Mouse (Mus musculus) forebrain, embryonic 16.5 days (tissue): ENCODE results near the gene Mlec. TPM values are rescaled to one million over a fixed set of nuclear protein-coding genes. Genes with fewer than 3 reads are reported as not detected.

Experiments used
- ATAC-seq: fragments of 200-750 bp; cut with Nextera tagmentation; 2 replicates; pipeline ENCODE4 v1.8.0; 2017; ENCODE audit warnings: mild to moderate bottlenecking, moderate library complexity
- H3K27ac ChIP-seq: fragments of 300-500 bp; sonication (generic); 2 replicates; pipeline ENCODE4 v1.5.1; 2014; ENCODE audit warnings: low read length, control low read depth
- H3K27me3 ChIP-seq: fragments of 300-500 bp; sonication (generic); replicated peaks from 2 replicates; pipeline ENCODE4 v1.6.1; 2014; ENCODE audit warnings: low read length; ENCODE audit not compliant: control insufficient read depth, insufficient read depth
- H3K36me3 ChIP-seq: fragments of 300-500 bp; sonication (generic); 2 replicates; pipeline ENCODE4 v1.6.1; 2014; ENCODE audit not compliant: control insufficient read depth, insufficient read depth
- H3K4me1 ChIP-seq: fragments of 300-500 bp; sonication (generic); replicated peaks from 2 replicates; pipeline ENCODE4 v1.6.1; 2014; ENCODE audit warnings: low read length; ENCODE audit not compliant: control insufficient read depth, insufficient read depth
- H3K4me2 ChIP-seq: fragments of 300-500 bp; sonication (generic); 2 replicates; pipeline ENCODE4 v1.6.1; 2014; ENCODE audit warnings: mild to moderate bottlenecking, low read length, control low read depth
- H3K4me3 ChIP-seq: fragments of 300-500 bp; sonication (generic); replicated peaks from 2 replicates; pipeline ENCODE4 v1.5.1; 2014; ENCODE audit warnings: mild to moderate bottlenecking, low read length, control low read depth
- H3K9ac ChIP-seq: fragments of 300-500 bp; sonication (generic); replicated peaks from 2 replicates; pipeline ENCODE4 v1.6.1; 2014; ENCODE audit warnings: low read depth, low read length, control low read depth
- H3K9me3 ChIP-seq: fragments of 300-500 bp; sonication (generic); 2 replicates; pipeline ENCODE4 v1.6.1; 2016; ENCODE audit warnings: low read length; ENCODE audit not compliant: control insufficient read depth
- WGBS: fragments of 180-500 bp; shearing (Covaris S2); extraction: QIAGEN DNeasy Blood & Tissue Kit; methylation state at CpG from one replicate; pipeline ENCODE4 v1.1.7; 2014; 5-methylcytosine and 5-hydroxymethylcytosine counted together
- polyA plus RNA-seq: library from polyadenylated mRNA; unstranded; fragments of >200 nt; fragmentation: Nextera tagmentation; extraction: Ambion mirVana; gene quantifications from 2 replicates; pipeline ENCODE4 v1.2.1, GENCODE M21; 2015

The Mlec gene
- polyA plus RNA-seq, 1 experiment from 2014 or later = 21.1 TPM

DNA sequence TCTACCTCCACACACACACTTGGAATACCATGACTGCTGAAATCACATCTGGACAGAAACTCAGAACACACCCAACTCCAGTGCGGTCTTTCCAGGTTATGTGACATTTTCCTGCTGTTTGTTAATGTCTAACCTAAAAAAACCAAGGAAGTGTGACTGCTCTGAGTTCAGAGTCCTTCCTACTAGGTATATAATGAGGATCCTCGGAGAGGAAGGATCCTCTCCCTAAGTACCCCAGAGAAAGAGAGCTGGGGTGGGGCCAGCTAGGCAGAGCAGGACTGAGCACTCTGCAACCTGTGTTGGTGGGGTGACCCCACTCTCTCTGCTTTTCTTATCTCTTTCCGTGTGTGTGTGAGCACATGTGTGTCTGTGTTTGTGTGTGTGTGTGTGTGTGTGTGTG lies 10.6 kb downstream of the Mlec start:
- H3K9ac ChIP-seq = no peak overlapping the region
- peaks cover 22% of the 10 kb centered on the region for H3K36me3 ChIP-seq

DNA sequence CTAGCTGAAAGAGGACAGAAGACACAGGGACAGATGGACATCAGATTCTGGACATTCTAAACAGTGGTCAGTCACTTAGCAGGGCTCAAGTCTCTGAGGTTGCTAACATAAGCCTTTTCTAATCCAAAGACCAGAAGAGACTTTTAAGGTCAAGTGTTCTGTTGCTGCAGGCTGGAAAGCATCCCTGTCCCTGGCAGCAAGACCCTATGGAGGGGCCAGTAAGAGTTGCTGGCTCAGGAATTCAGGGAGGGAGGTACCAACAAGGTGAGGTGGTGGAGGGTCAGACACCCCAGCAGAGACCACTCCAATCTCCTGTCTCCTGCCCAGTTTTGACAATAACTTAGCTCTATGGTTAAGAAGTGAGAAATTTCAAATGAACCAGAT lies 11.2 kb downstream of the Mlec start:
- H3K4me2 ChIP-seq = no peak overlapping the region
- peaks cover 12% of the 10 kb centered on the region for H3K4me1 ChIP-seq
- H3K4me3 ChIP-seq = no peak overlapping the region
- no peak for ATAC-seq
- H3K27ac ChIP-seq = no peak overlapping the region
- H3K9me3 ChIP-seq = no peaks in the 10 kb centered on the region
- H3K27me3 ChIP-seq = no peaks in the 10 kb centered on the region
- peaks cover 22% of the 10 kb centered on the region for H3K36me3 ChIP-seq
- H3K9ac ChIP-seq = no peak overlapping the region

More for the DNA sequence above, 10.6 kb downstream of the Mlec start:
- H3K4me3 ChIP-seq = no peak overlapping the region
- H3K27me3 ChIP-seq = no peaks in the 10 kb centered on the region
- no peaks in the 10 kb centered on the region for H3K9me3 ChIP-seq
- WGBS = 86% methylated on average over 3 of the region's 3 CpGs
- no peak for ATAC-seq
- H3K4me2 ChIP-seq = no peak overlapping the region
- H3K4me1 ChIP-seq = peaks cover 12% of the 10 kb centered on the region
- no peak overlapping the region for H3K27ac ChIP-seq

- H3K9me3 ChIP-seq = no peaks in the 10 kb centered on the region
- no peak overlapping the region for H3K4me3 ChIP-seq
- ATAC-seq = no peak
- 84% methylated on average over 6 of the region's 6 CpGs for WGBS
- H3K4me2 ChIP-seq = no peak overlapping the region
- H3K36me3 ChIP-seq = peaks cover 22% of the 10 kb centered on the region
- peaks cover 12% of the 10 kb centered on the region for H3K4me1 ChIP-seq
- no peak overlapping the region for H3K9ac ChIP-seq
- H3K27me3 ChIP-seq = no peaks in the 10 kb centered on the region
- H3K27ac ChIP-seq = no peak overlapping the region
Measured at GRCm38 (mm10) chr5:115145976-115146746, 11.8 kb downstream of the Mlec start.

DNA sequence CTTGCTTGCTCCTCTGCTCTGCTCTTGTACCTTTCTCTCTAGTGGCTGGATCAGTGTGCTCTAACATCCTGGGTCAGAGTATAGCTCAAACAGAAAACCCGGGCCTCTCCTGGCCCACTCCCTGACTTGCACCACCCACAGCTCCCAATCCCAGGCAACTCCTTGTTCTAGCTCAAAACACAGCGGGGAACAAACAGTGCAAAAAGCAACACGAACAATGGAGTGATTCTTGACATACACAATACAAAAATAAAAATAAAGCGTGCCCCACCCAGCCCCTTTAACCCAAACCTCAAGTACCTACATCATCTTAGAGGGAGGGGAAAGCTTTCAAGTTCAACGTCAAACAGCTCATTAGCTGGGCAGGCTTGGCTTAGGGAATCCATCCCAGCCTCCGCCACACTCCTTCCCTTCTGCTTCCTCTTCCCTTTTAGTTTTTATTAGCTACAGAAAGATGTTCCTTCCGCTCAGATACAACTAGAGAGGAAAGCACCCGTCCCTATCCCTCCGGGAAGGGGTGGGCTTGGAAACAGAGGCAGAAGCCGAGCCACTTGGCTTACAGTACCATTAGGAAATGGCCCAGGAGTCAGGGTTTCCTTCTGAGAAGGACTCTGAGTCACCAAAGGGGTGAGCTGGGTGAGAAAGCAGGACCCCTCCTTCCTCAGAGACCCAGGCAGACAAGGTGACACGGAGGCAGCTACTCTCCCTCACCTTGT lies 12.6 kb downstream of the Mlec start:
- Histone ChIP-seq H3K27ac (no peak overlapping the region), H3K4me2 (no peak overlapping the region), H3K4me3 (no peak overlapping the region), H3K27me3 (no peaks in the 10 kb centered on the region), H3K4me1 (peaks cover 12% of the 10 kb centered on the region), H3K9me3 (no peaks in the 10 kb centered on the region), H3K9ac (no peak overlapping the region), H3K36me3 (peaks cover 21% of the 10 kb centered on the region)
- ATAC-seq = no peak
- WGBS = 74% methylated on average over 11 of the region's 11 CpGs

DNA sequence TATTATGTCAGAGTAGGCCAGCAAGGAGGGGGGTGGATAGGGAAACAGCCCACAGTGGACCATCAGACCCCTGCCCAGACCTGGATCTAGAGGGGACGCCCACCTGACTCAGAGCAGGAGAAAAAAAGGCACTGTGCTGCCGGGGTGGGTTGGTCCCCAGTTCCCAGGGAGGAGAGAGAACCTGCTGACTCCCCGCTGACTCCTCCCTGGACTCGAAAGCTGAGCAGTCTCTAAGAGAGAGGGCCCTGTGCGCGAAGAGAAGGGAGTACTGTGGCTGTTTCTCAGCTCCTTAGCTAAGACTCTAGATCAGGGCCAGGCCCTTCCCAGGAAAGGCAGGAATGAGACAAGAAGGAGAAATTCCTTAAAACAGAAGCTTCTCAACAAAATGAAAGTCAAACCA lies 13.5 kb downstream of the Mlec start:
- no peak overlapping the region for H3K4me3 ChIP-seq
- ATAC-seq = no peak
- WGBS = 73% methylated on average over 6 of the region's 6 CpGs
- no peak overlapping the region for H3K27ac ChIP-seq
- no peaks in the 10 kb centered on the region for H3K27me3 ChIP-seq
- H3K9ac ChIP-seq = no peak overlapping the region
- H3K9me3 ChIP-seq = no peaks in the 10 kb centered on the region
- no peak overlapping the region for H3K4me2 ChIP-seq
- H3K4me1 ChIP-seq = peaks cover 12% of the 10 kb centered on the region
- H3K36me3 ChIP-seq = peaks cover 12% of the 10 kb centered on the region

DNA sequence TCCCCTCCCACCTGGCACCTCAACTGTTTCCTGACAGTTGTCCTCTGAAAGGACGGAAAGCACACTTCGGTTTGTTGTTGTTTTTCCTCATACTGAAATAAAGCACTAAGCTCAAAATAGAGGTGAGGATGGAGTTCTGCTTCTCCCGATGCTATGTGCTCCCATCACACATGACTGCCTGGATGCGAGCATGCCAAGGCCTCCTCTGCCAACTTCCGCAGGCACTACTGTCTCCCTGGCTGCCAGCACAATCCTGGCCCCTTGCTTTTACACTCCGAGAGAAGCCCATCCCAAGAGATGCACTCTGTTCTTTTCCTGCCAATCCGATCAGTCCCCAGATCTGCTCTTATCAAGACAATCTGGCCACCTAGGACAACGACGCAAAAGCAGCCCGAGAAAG lies 14.4 kb downstream of the Mlec start:
- Histone ChIP-seq H3K4me3 (no peak overlapping the region), H3K27ac (peak overlapping the region; percentile 21; the same call in 1 of the 2 replicates), H3K9ac (no peak overlapping the region), H3K9me3 (no peaks in the 10 kb centered on the region), H3K4me1 (peaks cover 12% of the 10 kb centered on the region), H3K4me2 (no peak overlapping the region), H3K27me3 (no peaks in the 10 kb centered on the region), H3K36me3 (peaks cover 8% of the 10 kb centered on the region; the same call in 1 of the 2 replicates)
- peak; percentile 84 for ATAC-seq
- 50% methylated on average over 10 of the region's 10 CpGs for WGBS

DNA sequence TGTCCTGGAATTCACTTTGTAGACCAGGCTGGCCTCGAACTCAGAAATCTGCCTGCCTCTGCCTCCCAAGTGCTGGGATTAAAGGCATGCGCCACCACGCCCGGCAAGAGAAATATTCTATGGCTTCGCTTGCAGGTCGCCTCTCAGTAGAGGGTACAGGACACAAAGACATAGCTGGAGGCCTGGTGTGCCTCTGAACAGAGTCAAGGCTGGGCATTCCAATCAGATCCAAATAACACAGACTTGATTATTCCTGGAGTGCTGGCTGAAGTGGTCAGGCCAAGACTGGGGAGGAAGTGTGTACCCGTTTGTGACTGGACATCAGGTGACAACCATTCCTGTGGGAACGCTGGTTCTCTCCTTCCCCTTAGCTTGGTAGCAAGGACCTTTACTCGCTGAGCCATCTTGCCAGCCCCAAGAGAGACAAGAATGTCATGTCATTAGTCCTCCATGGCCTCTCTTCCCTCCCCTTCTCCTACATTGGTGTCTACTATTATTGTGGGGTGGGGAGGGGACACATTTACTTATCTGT lies 15.7 kb downstream of the Mlec start:
- Histone ChIP-seq H3K4me2 (no peak overlapping the region), H3K27ac (no peak overlapping the region), H3K4me3 (no peak overlapping the region), H3K27me3 (no peaks in the 10 kb centered on the region), H3K36me3 (peaks cover 3% of the 10 kb centered on the region; the same call in 1 of the 2 replicates), H3K4me1 (peaks cover 12% of the 10 kb centered on the region), H3K9me3 (no peaks in the 10 kb centered on the region), H3K9ac (no peak overlapping the region)
- WGBS = 84% methylated on average over 9 of the region's 9 CpGs
- no peak for ATAC-seq

DNA sequence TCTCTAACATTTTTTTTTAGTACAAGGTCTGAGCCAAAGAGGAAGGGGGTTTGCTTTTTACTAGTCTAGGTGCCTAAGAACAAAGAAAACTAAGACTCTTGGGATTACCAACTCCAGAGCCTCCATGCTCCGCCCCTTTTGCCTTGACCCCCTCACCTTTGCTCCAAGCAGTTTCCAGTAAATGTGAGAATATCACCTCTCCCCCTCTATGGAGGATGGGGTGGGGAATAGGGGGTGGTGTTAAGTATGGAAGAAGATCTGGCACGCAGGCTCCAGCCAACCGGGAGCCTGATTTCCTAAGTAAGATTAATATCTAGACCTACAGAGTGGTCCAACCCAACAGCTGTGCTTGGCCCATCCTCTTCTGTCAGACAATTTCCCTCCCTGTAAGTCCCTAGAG lies 17.3 kb downstream of the Mlec start:
- Histone ChIP-seq H3K9ac (no peak overlapping the region), H3K27me3 (no peaks in the 10 kb centered on the region), H3K27ac (no peak overlapping the region), H3K4me3 (no peak overlapping the region), H3K4me1 (peaks cover 12% of the 10 kb centered on the region), H3K9me3 (no peaks in the 10 kb centered on the region), H3K36me3 (no peaks in the 10 kb centered on the region), H3K4me2 (no peak overlapping the region)
- WGBS = 81% methylated on average over 3 of the region's 3 CpGs
- no peak for ATAC-seq

GRCm38 (mm10) chr5:115139124-115139523 lies 18.9 kb downstream of the Mlec start:
- 72% methylated on average over 4 of the region's 4 CpGs for WGBS
- Histone ChIP-seq H3K27me3 (no peaks in the 10 kb centered on the region), H3K27ac (no peak overlapping the region), H3K4me1 (peaks cover 13% of the 10 kb centered on the region), H3K36me3 (no peaks in the 10 kb centered on the region), H3K4me2 (no peak overlapping the region), H3K9ac (no peak overlapping the region), H3K4me3 (no peak overlapping the region), H3K9me3 (no peaks in the 10 kb centered on the region)
- ATAC-seq = no peak
